Mouse (Mus musculus): ENCODE results near the gene Spef2. TPM values are rescaled to one million over a fixed set of nuclear protein-coding genes. Genes with fewer than 3 reads are reported as not detected.
"Not testable (repeated sequence)": the region's sequence is repeated elsewhere in the genome, so short reads cannot be mapped to it uniquely, and the experiment has no call there.

Spef2 gene
- polyA plus RNA-seq, 1 experiment from 2014 or later, result 0.35 TPM

DNA sequence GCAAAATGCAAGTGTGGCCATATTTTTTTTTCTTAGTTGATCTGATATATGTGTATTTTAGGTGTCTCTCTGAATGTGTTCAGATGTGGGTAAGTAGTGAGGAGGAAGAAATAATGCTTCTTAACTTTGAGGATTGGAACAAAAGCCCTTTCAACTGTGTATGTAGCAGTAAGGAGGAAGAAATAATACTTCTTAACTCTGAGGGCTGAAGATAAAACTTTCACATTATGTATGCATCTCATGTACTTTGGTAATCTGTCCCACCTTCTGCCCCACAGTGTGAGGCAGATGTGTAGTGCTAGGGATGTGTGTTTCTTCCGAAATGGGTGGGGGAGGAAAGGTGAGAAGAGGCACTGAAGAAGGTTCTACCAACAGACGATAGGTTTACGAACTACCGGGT, 181.4 kb downstream of the Spef2 start:
- Histone ChIP-seq H3K27me3 (ENCODE audit: poor library complexity, severe bottlenecking) (no peaks in the 10 kb centered on the region), H3K27ac (no peak overlapping the region), H3K4me3 (no peak overlapping the region), H3K9me3 (no peaks in the 10 kb centered on the region), H3K36me3 (replicated peaks) (no peaks in the 10 kb centered on the region), H3K4me1 (no peaks in the 10 kb centered on the region)
- DNase-seq (ENCODE audit: extremely low spot score, low spot score), result no peak
- WGBS, result 93% methylated on average over 4 of the region's 4 CpGs

DNA sequence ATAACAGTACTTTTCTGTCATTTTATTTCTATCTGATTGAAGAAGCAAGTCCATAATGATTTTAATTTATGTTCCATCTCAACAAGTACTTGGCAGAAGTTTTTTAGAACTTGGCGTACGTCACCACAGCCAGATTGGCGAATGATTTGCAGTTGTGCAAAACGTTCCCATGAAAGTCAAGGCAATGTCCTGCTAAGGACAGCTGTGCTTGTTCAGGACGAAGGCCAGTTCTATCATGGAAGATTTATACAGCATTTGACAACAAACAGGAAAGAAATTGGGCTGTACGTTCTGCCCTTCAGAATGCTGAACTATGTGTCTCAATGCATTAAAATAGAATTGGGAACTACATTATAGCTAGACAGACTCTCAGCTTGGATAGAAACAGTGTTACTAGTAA, 183.3 kb downstream of the Spef2 start:
- WGBS, result 92% methylated on average over 6 of the region's 6 CpGs
- Histone ChIP-seq H3K9me3 (no peaks in the 10 kb centered on the region), H3K4me1 (no peaks in the 10 kb centered on the region), H3K27ac (no peak overlapping the region), H3K4me3 (no peak overlapping the region), H3K36me3 (replicated peaks) (no peaks in the 10 kb centered on the region), H3K27me3 (ENCODE audit: poor library complexity, severe bottlenecking) (no peaks in the 10 kb centered on the region)
- no peak for DNase-seq (ENCODE audit: extremely low spot score, low spot score)

GRCm38 (mm10) chr15:9564156-9564555, 184.5 kb downstream of the Spef2 start:
- DNase-seq (ENCODE audit: extremely low spot score, low spot score), result no peak
- no peaks in the 10 kb centered on the region for H3K36me3 ChIP-seq (replicated peaks)
- WGBS, result 82% methylated on average over 3 of the region's 3 CpGs
- no peak overlapping the region for H3K27ac ChIP-seq
- no peaks in the 10 kb centered on the region for H3K9me3 ChIP-seq
- H3K4me1 ChIP-seq, result no peaks in the 10 kb centered on the region
- no peak overlapping the region for H3K4me3 ChIP-seq
- H3K27me3 ChIP-seq (ENCODE audit: poor library complexity, severe bottlenecking), result no peaks in the 10 kb centered on the region

GRCm38 (mm10) chr15:9557264-9557663, 191.4 kb downstream of the Spef2 start:
- H3K4me1 ChIP-seq; H3K27ac ChIP-seq; H3K4me3 ChIP-seq; H3K36me3 ChIP-seq (replicated peaks); H3K9me3 ChIP-seq; DNase-seq (ENCODE audit: extremely low spot score, low spot score); H3K27me3 ChIP-seq (ENCODE audit: poor library complexity, severe bottlenecking): not testable (repeated sequence)
- 93% methylated on average over 15 of the region's 15 CpGs for WGBS

DNA sequence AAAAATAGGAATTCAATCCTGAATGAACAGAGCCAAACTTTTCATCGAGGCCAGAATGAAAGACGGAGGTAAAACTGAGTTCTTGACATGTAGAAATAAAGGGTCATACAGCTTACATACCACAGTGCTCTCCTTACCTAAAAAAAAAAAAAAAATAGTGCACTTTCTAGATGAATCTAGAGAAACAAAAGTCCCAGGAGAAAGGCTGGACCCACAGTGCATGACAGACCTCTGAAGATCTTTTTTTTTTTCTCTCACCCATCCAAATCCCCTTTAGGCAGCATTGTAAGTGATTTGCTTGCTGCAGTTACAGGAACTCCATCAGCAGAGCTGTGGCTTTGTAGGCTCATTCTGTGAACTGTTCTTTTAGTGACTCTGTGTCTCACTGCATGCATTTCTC, 199.7 kb downstream of the Spef2 start:
- Histone ChIP-seq H3K9me3 (no peaks in the 10 kb centered on the region), H3K27me3 (ENCODE audit: poor library complexity, severe bottlenecking) (no peaks in the 10 kb centered on the region), H3K36me3 (replicated peaks) (no peaks in the 10 kb centered on the region), H3K4me1 (no peaks in the 10 kb centered on the region), H3K27ac (no peak overlapping the region), H3K4me3 (no peak overlapping the region)
- WGBS, result 89% methylated on average over 2 of the region's 2 CpGs
- DNase-seq (ENCODE audit: extremely low spot score, low spot score), result no peak

GRCm38 (mm10) chr15:9535200-9535599, 213.5 kb downstream of the Spef2 start:
- Histone ChIP-seq H3K27ac (no peak overlapping the region), H3K36me3 (replicated peaks) (no peaks in the 10 kb centered on the region), H3K4me3 (no peak overlapping the region), H3K27me3 (ENCODE audit: poor library complexity, severe bottlenecking) (no peaks in the 10 kb centered on the region), H3K4me1 (no peaks in the 10 kb centered on the region), H3K9me3 (no peaks in the 10 kb centered on the region)
- no peak for DNase-seq (ENCODE audit: extremely low spot score, low spot score)
- WGBS, result 96% methylated on average over 1 of the region's 1 CpGs

GRCm38 (mm10) chr15:9533356-9533902, 215.2 kb downstream of the Spef2 start:
- H3K9me3 ChIP-seq, result no peaks in the 10 kb centered on the region
- 92% methylated on average over 3 of the region's 3 CpGs for WGBS

DNA sequence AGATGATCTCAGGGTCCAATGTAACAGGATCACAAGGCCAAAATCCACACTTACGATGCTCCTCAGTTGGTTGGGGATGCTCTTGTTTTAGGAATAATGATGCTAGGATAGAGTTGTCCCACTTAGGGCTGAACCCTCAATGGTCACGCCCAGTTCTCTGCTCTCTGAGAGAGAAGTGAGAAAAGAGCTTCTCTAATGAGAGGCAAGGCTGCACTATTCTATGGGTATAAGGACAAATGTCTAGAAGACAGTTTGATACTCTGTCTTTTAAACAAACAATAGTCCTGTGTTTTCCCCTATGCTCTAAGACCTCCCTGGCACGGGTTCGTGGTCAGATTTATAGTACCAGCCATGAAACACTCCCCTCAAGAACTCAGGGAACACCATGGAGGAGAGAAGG, 218.6 kb downstream of the Spef2 start, which contains the start of gene Il7r:
Gene Il7r, minus strand, starts transcription at position 101 of the 400 bp plus-strand sequence.
- no peaks in the 10 kb centered on the region for H3K27me3 ChIP-seq (ENCODE audit: poor library complexity, severe bottlenecking)
- no peak for DNase-seq (ENCODE audit: extremely low spot score, low spot score)
- H3K36me3 ChIP-seq (replicated peaks), result no peaks in the 10 kb centered on the region
- no peak within 1 kb of the TSS for H3K27ac ChIP-seq
- WGBS, result 85% methylated on average over 4 of the region's 4 CpGs
- no peak within 1 kb of the TSS for H3K4me3 ChIP-seq
- H3K9me3 ChIP-seq, result no peaks in the 10 kb centered on the region
- no peaks in the 10 kb centered on the region for H3K4me1 ChIP-seq

More at GRCm38 (mm10) chr15:9533356-9533902, 215.2 kb downstream of the Spef2 start:
- Histone ChIP-seq H3K4me3 (no peak overlapping the region), H3K4me1 (no peaks in the 10 kb centered on the region), H3K27me3 (ENCODE audit: poor library complexity, severe bottlenecking) (no peaks in the 10 kb centered on the region), H3K36me3 (replicated peaks) (no peaks in the 10 kb centered on the region), H3K27ac (no peak overlapping the region)
- DNase-seq (ENCODE audit: extremely low spot score, low spot score), result no peak

GRCm38 (mm10) chr15:9529646-9530045, 219.0 kb downstream of the Spef2 start:
- no peaks in the 10 kb centered on the region for H3K27me3 ChIP-seq (ENCODE audit: poor library complexity, severe bottlenecking)
- no peak overlapping the region for H3K4me3 ChIP-seq
- H3K4me1 ChIP-seq, result no peaks in the 10 kb centered on the region
- no peaks in the 10 kb centered on the region for H3K9me3 ChIP-seq
- no peak for DNase-seq (ENCODE audit: extremely low spot score, low spot score)
- WGBS, result 79% methylated on average over 3 of the region's 3 CpGs
- no peak overlapping the region for H3K27ac ChIP-seq
- no peaks in the 10 kb centered on the region for H3K36me3 ChIP-seq (replicated peaks)

Other genes with a start within 250 kb of the Spef2 start
- not detected in 2 replicates for gene Il7r, start 218.7 kb downstream of the Spef2 start, polyA plus RNA-seq (2016; fragmentation: Nextera tagmentation; extraction: Ambion mirVana)